Mouse (Mus musculus): Measurements from ENCODE around the gene Adh6b. TPM values are rescaled to one million over a fixed set of nuclear protein-coding genes. Genes with fewer than 3 reads are reported as not detected.
A peak's percentile ranks its signal among the peaks of the same experiment; 100 is the strongest.

The Adh6b gene
- 1.7 TPM in 1 of 2 replicates, not detected in the other for total RNA-seq (2014; rRNA removed; ENCODE audit: low replicate concordance)
- polyA plus RNA-seq (2015; fragmentation: Nextera tagmentation; extraction: Ambion mirVana), result 2.8 and 3.2 TPM in 2 replicates

DNA sequence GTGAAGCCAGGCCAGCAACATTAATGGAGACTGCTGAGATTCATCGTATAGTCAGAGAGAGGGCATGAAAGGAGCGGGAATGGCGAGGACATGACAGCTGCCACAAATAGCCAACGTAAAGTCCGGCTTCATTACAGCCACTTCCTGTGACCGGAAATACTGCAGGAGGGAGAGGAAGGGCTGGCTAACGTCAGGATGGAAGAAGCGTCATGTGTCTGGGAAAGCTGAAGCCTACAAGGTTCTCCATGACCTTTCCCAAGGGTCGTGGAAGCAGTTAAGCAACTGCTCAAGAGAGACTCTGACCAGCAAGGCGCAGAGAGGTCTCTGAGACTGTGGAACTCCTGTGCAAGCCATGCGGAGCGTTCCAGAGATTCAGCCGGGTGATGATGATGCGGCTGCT, at the start of gene Adh6b:
Gene Adh6b (plus strand): TSS at position 305 of the 400 bp plus-strand sequence.
- Histone ChIP-seq H3K27ac (ENCODE audit: low read depth) (no peak within 1 kb of the TSS), H3K36me3 (replicated peaks; ENCODE audit: control insufficient read depth, insufficient read depth, low read length) (no peaks in the 10 kb centered on the region), H3K4me1 (ENCODE audit: control insufficient read depth, insufficient read depth) (no peaks in the 10 kb centered on the region), H3K9me3 (replicated peaks; ENCODE audit: control insufficient read depth, low read length) (no peaks in the 10 kb centered on the region), H3K9ac (replicated peaks; ENCODE audit: low read depth, low read length) (no peak within 1 kb of the TSS), H3K27me3 (ENCODE audit: control insufficient read depth, insufficient read depth, low read length) (no peaks in the 10 kb centered on the region), H3K4me3 (ENCODE audit: low read depth, low read length) (no peak within 1 kb of the TSS), H3K4me2 (ENCODE audit: low read depth, low read length) (no peak within 1 kb of the TSS)
- TF ChIP-seq CTCF (IDR thresholded peaks at IDR 0.05; ENCODE audit: low read depth) (no peak), EP300 (IDR thresholded peaks at IDR 0.05; ENCODE audit: low read depth) (no peak)
- ATAC-seq (ENCODE audit: insufficient read depth, low read depth) (no peak), DNase-seq (ENCODE audit: low spot score) (no peak)
- WGBS, result 57% methylated on average over 14 of the region's 14 CpGs

DNA sequence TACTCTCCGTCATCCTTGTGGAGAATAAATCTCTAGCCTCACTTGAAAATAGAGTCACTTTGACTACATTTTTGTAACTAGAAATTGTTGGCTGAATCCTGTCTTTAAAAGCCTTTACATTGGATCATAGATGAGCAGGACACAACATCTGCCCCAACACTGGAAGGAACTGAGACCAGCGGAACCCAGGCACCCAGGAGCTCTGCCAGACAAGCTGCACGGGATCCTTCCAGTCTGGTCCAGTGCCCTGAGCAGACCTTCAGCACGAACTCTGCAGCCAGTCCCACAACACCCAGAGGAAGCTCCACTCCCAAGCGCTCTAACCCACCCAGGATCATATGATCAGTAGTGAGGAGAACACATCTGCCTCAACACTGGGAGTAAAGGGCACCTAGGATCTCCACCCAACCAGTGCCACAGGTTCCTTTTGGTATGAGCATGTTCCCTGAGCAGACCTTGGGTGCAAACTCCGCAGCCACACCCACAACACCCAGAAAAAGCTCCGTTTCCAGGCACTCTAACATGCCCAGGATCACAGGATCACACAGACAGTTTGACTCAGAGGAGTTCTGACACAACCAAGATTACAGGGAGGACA, 48.2 kb upstream of the Adh6b start:
- Histone ChIP-seq H3K4me1 (ENCODE audit: control insufficient read depth, insufficient read depth) (no peaks in the 10 kb centered on the region), H3K9me3 (replicated peaks; ENCODE audit: control insufficient read depth, low read length) (peaks cover 9% of the 10 kb centered on the region), H3K27ac (ENCODE audit: low read depth) (no peak overlapping the region), H3K27me3 (ENCODE audit: control insufficient read depth, insufficient read depth, low read length) (no peaks in the 10 kb centered on the region), H3K4me2 (ENCODE audit: low read depth, low read length) (no peak overlapping the region), H3K9ac (replicated peaks; ENCODE audit: low read depth, low read length) (no peak overlapping the region), H3K36me3 (replicated peaks; ENCODE audit: control insufficient read depth, insufficient read depth, low read length) (no peaks in the 10 kb centered on the region), H3K4me3 (ENCODE audit: low read depth, low read length) (no peak overlapping the region)
- ATAC-seq (ENCODE audit: insufficient read depth, low read depth) (no peak), DNase-seq (ENCODE audit: low spot score) (no peak)
- TF ChIP-seq EP300 (IDR thresholded peaks at IDR 0.05; ENCODE audit: low read depth) (no peak), CTCF (IDR thresholded peaks at IDR 0.05; ENCODE audit: low read depth) (no peak)
- WGBS, result 72% methylated on average over 7 of the region's 7 CpGs

DNA sequence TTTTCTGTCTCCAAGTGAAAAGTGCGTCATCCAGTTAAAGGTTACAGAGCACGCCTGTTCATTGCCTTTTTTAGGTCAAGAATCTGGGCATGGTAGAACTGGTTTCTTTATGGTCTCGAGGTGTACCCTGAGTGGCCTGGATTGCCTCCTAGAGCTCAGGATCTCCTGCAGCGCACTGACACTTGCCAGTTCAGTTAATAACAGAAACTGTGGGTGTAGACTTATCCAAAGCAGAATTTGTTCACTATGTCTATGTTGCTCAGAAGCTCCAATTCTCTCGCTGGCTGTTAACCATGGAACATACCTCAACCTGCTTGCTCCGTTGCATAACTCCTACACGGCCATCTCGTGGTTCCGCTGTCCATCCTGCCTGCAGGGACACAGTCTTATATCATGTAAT, 41.4 kb upstream of the Adh6b start:
- ATAC-seq (ENCODE audit: insufficient read depth, low read depth), result no peak
- Histone ChIP-seq H3K9me3 (replicated peaks; ENCODE audit: control insufficient read depth, low read length) (peaks cover 14% of the 10 kb centered on the region), H3K4me3 (ENCODE audit: low read depth, low read length) (no peak overlapping the region), H3K4me1 (ENCODE audit: control insufficient read depth, insufficient read depth) (peaks cover 9% of the 10 kb centered on the region; the same call in 1 of the 2 replicates), H3K4me2 (ENCODE audit: low read depth, low read length) (no peak overlapping the region), H3K9ac (replicated peaks; ENCODE audit: low read depth, low read length) (no peak overlapping the region), H3K27me3 (ENCODE audit: control insufficient read depth, insufficient read depth, low read length) (no peaks in the 10 kb centered on the region), H3K27ac (ENCODE audit: low read depth) (no peak overlapping the region), H3K36me3 (replicated peaks; ENCODE audit: control insufficient read depth, insufficient read depth, low read length) (no peaks in the 10 kb centered on the region)
- 87% methylated on average over 9 of the region's 9 CpGs for WGBS
- DNase-seq (ENCODE audit: low spot score), result no peak
- TF ChIP-seq CTCF (IDR thresholded peaks at IDR 0.05; ENCODE audit: low read depth) (no peak), EP300 (IDR thresholded peaks at IDR 0.05; ENCODE audit: low read depth) (no peak)

- DNase-seq (ENCODE audit: low spot score) (no peak), ATAC-seq (ENCODE audit: insufficient read depth, low read depth) (no peak)
- Histone ChIP-seq H3K27me3 (ENCODE audit: control insufficient read depth, insufficient read depth, low read length) (no peaks in the 10 kb centered on the region), H3K36me3 (replicated peaks; ENCODE audit: control insufficient read depth, insufficient read depth, low read length) (no peaks in the 10 kb centered on the region), H3K4me1 (ENCODE audit: control insufficient read depth, insufficient read depth) (peaks cover 9% of the 10 kb centered on the region; the same call in 1 of the 2 replicates), H3K27ac (ENCODE audit: low read depth) (no peak overlapping the region), H3K9ac (replicated peaks; ENCODE audit: low read depth, low read length) (no peak overlapping the region), H3K4me2 (ENCODE audit: low read depth, low read length) (no peak overlapping the region), H3K4me3 (ENCODE audit: low read depth, low read length) (no peak overlapping the region), H3K9me3 (replicated peaks; ENCODE audit: control insufficient read depth, low read length) (peaks cover 12% of the 10 kb centered on the region; the same call in 1 of the 2 replicates)
- 55% methylated on average over 4 of the region's 4 CpGs for WGBS
- TF ChIP-seq CTCF (IDR thresholded peaks at IDR 0.05; ENCODE audit: low read depth), result no peak
Observed at GRCm38 (mm10) chr3:138302676-138303075, 38.9 kb upstream of the Adh6b start.

- TF ChIP-seq CTCF (IDR thresholded peaks at IDR 0.05; ENCODE audit: low read depth) (no peak), EP300 (IDR thresholded peaks at IDR 0.05; ENCODE audit: low read depth) (no peak)
- H3K27ac ChIP-seq (ENCODE audit: low read depth), result 0 out of 2 replicates have a peak overlapping the region, but pooled peaks have one; percentile 32
- peak; percentile 83 for DNase-seq (ENCODE audit: low spot score)
- no peak overlapping the region for H3K9ac ChIP-seq (replicated peaks; ENCODE audit: low read depth, low read length)
- no peak overlapping the region for H3K4me3 ChIP-seq (ENCODE audit: low read depth, low read length)
- H3K27me3 ChIP-seq (ENCODE audit: control insufficient read depth, insufficient read depth, low read length), result no peaks in the 10 kb centered on the region
- H3K9me3 ChIP-seq (replicated peaks; ENCODE audit: control insufficient read depth, low read length), result no peaks in the 10 kb centered on the region
- H3K36me3 ChIP-seq (replicated peaks; ENCODE audit: control insufficient read depth, insufficient read depth, low read length), result no peaks in the 10 kb centered on the region
- peak; percentile 79; the same call in 1 of the 2 replicates for ATAC-seq (ENCODE audit: insufficient read depth, low read depth)
- no peak overlapping the region for H3K4me2 ChIP-seq (ENCODE audit: low read depth, low read length)
- WGBS, result 66% methylated on average over 6 of the region's 6 CpGs
- peaks cover 9% of the 10 kb centered on the region; the same call in 1 of the 2 replicates for H3K4me1 ChIP-seq (ENCODE audit: control insufficient read depth, insufficient read depth)
Observed at GRCm38 (mm10) chr3:138303771-138304488, 37.6 kb upstream of the Adh6b start.

Data from heart, postnatal 0 days (tissue).